Mouse (Mus musculus) CH12.LX (cell line): Measurements from ENCODE around the gene Mpig6b. TPM values are rescaled to one million over a fixed set of nuclear protein-coding genes. Genes with fewer than 3 reads are reported as not detected.

Source experiments
- DNase-seq: peaks from one replicate; pipeline ENCODE4 v3.0.0-alpha.2; 2013; ENCODE audit errors: extremely low read depth
- H3K27ac ChIP-seq: 2 replicates; pipeline ENCODE4 v1.5.1; 2012; ENCODE audit warnings: low read depth, mild to moderate bottlenecking, control low read depth, moderate library complexity; ENCODE audit not compliant: insufficient read depth
- H3K27me3 ChIP-seq: replicated peaks from 2 replicates; pipeline ENCODE3; 2012; ENCODE audit warnings: inconsistent platforms
- H3K36me3 ChIP-seq, 2 experiments: replicated peaks in 1 of 2; 2 replicates each; pipeline versions ENCODE3 to v1.6.1; 2012; ENCODE audit warnings: inconsistent platforms in 1 of 2, low read length in 1 of 2, mild to moderate bottlenecking in 1 of 2, mixed read lengths in 1 of 2, moderate library complexity in 1 of 2; ENCODE audit not compliant: control insufficient read depth in 1 of 2, insufficient read depth in 1 of 2
- H3K4me1 ChIP-seq, 2 experiments: 2 replicates each; pipeline ENCODE4 v1.6.1; 2012; ENCODE audit warnings: inconsistent platforms in 1 of 2, moderate library complexity in 1 of 2; ENCODE audit not compliant: insufficient read depth in 2 of 2, control insufficient read depth in 1 of 2
- H3K4me2 ChIP-seq: 2 replicates; pipeline ENCODE4 v1.6.1; 2012; ENCODE audit warnings: low read depth, mild to moderate bottlenecking, control low read depth; ENCODE audit not compliant: poor library complexity, insufficient read depth, severe bottlenecking
- H3K4me3 ChIP-seq, 3 experiments: fragments of 150-350 bp in 1 of 3; sonication (generic) in 1 of 3; replicated peaks in 1 of 3; 2 replicates each; pipeline versions ENCODE3 to v1.5.1; 2011 to 2012; ENCODE audit warnings: low read depth in 2 of 3, low read length in 2 of 3, mild to moderate bottlenecking in 2 of 3, moderate library complexity in 2 of 3, control low read depth in 1 of 3, improper control_type of control experiment in 1 of 3, inconsistent platforms in 1 of 3, mixed read lengths in 1 of 3; ENCODE audit not compliant: poor library complexity in 1 of 3
- H3K79me2 ChIP-seq: replicated peaks from 2 replicates; pipeline ENCODE4 v1.6.1; 2012; ENCODE audit warnings: mild to moderate bottlenecking, moderate library complexity; ENCODE audit not compliant: control insufficient read depth, poor library complexity, insufficient read depth, severe bottlenecking; ENCODE audit errors: extremely low read depth
- H3K9ac ChIP-seq: 2 replicates; pipeline ENCODE4 v1.6.1; 2012; ENCODE audit warnings: low read depth, mild to moderate bottlenecking, control low read depth, moderate library complexity; ENCODE audit not compliant: insufficient read depth
- H3K9me3 ChIP-seq: replicated peaks from 2 replicates; pipeline ENCODE3; 2012; ENCODE audit warnings: low read length, inconsistent platforms, mixed read lengths
- CHD1 ChIP-seq: IDR thresholded peaks from 2 replicates; pipeline ENCODE4 v1.6.1; 2012; ENCODE audit warnings: low read depth, low read length, improper control_type of control experiment, inconsistent platforms
- CHD2 ChIP-seq: IDR thresholded peaks from 2 replicates; pipeline ENCODE4 v1.6.1; 2011; ENCODE audit warnings: low read length, improper control_type of control experiment
- CTCF ChIP-seq, 2 experiments: IDR thresholded peaks in 1 of 2; conservative IDR thresholded peaks in 1 of 2; 2 replicates each; pipeline ENCODE4 v1.5.1; 2011 to 2012; ENCODE audit warnings: low read depth in 2 of 2, low read length in 2 of 2, improper control_type of control experiment in 1 of 2, inconsistent platforms in 1 of 2, mild to moderate bottlenecking in 1 of 2, moderate library complexity in 1 of 2
- ELF1 ChIP-seq: IDR thresholded peaks from 2 replicates; pipeline ENCODE4 v1.6.1; 2014; ENCODE audit warnings: low read depth, mild to moderate bottlenecking, inconsistent platforms, low read length, improper control_type of control experiment
- IRF4 ChIP-seq: IDR thresholded peaks from 2 replicates; pipeline ENCODE4 v1.6.1; 2014; ENCODE audit warnings: low read depth, mild to moderate bottlenecking, inconsistent platforms, low read length, improper control_type of control experiment
- MYC ChIP-seq: IDR thresholded peaks from 2 replicates; pipeline ENCODE4 v1.6.1; 2011; ENCODE audit warnings: low read depth, mild to moderate bottlenecking, improper control_type of control experiment, low read length
- PAX5 ChIP-seq: IDR thresholded peaks from 2 replicates; pipeline ENCODE4 v1.6.1; 2012; ENCODE audit warnings: low read length, inconsistent platforms, mixed read lengths
- POLR2AphosphoS2 ChIP-seq: IDR thresholded peaks from 2 replicates; pipeline ENCODE4 v1.6.1; 2011; ENCODE audit warnings: low read depth, low read length, improper control_type of control experiment
- RAD21 ChIP-seq: IDR thresholded peaks from 2 replicates; pipeline ENCODE4 v1.6.1; 2011; ENCODE audit warnings: low read depth, mild to moderate bottlenecking, low read length, improper control_type of control experiment, moderate library complexity
- RCOR1 ChIP-seq: conservative IDR thresholded peaks from 2 replicates; pipeline ENCODE4 v1.6.1; 2012; ENCODE audit warnings: low read depth, mild to moderate bottlenecking, inconsistent platforms, low read length, improper control_type of control experiment
- SMC3 ChIP-seq: IDR thresholded peaks from 2 replicates; pipeline ENCODE4 v1.6.1; 2011; ENCODE audit warnings: low read depth, low read length, improper control_type of control experiment
- TCF12 ChIP-seq: IDR thresholded peaks from 2 replicates; pipeline ENCODE4 v1.6.1; 2014; ENCODE audit warnings: low read depth, mild to moderate bottlenecking, inconsistent platforms, low read length, improper control_type of control experiment
- UBTF ChIP-seq: IDR thresholded peaks from 2 replicates; pipeline ENCODE4 v1.6.1; 2012; ENCODE audit warnings: low read depth, mild to moderate bottlenecking, inconsistent platforms, low read length, improper control_type of control experiment, moderate library complexity
- USF1 ChIP-seq: IDR thresholded peaks from 2 replicates; pipeline ENCODE4 v1.6.1; 2014; ENCODE audit warnings: low read depth, mild to moderate bottlenecking, inconsistent platforms, low read length, improper control_type of control experiment
- ZC3H11A ChIP-seq: IDR thresholded peaks from 2 replicates; pipeline ENCODE4 v1.6.1; 2012; ENCODE audit warnings: low read depth, mild to moderate bottlenecking, inconsistent platforms, low read length, improper control_type of control experiment
- ZNF384 ChIP-seq: IDR thresholded peaks from 2 replicates; pipeline ENCODE4 v1.6.1; 2012; ENCODE audit warnings: low read depth, low read length, improper control_type of control experiment, inconsistent platforms
- dilution Hi-C: fragments of 300-500 bp; cut with MboI; formaldehyde crosslinking; loops from 2 replicates; pipeline ENCODE4 v1.14.3; 2020; ENCODE audit warnings: low sequenced_read_pairs; ENCODE audit not compliant: extremely low pct_unique_long_range_greater_than_20kb, extremely low pct_ligation_motif_present
- in situ Hi-C: fragments of 300-500 bp; cut with MboI; formaldehyde crosslinking; loops from 3 replicates; pipeline ENCODE4 v1.14.3; 2019; ENCODE audit warnings: low sequenced_read_pairs, low pct_ligation_motif_present, low pct_unique_long_range_greater_than_20kb, mixed read lengths
- polyA plus RNA-seq: library from polyadenylated mRNA; unstranded; fragments of >175 nt; gene quantifications from 2 replicates; pipeline ENCODE4 v1.2.1, GENCODE M21; 2012; ENCODE audit warnings: low read depth; ENCODE audit not compliant: insufficient read length
- total RNA-seq, 2 experiments: library from RNA; depleted of rRNA; stranded (reverse); fragments of 300-350 nt in 1 of 2; fragments of >200 nt in 1 of 2; gene quantifications; 2 replicates each; pipeline ENCODE4 v1.2.3; 2012 to 2014

Mpig6b gene
- total and polyA plus RNA-seq, 3 experiments: 0.10 TPM; not detected in 2

DNA sequence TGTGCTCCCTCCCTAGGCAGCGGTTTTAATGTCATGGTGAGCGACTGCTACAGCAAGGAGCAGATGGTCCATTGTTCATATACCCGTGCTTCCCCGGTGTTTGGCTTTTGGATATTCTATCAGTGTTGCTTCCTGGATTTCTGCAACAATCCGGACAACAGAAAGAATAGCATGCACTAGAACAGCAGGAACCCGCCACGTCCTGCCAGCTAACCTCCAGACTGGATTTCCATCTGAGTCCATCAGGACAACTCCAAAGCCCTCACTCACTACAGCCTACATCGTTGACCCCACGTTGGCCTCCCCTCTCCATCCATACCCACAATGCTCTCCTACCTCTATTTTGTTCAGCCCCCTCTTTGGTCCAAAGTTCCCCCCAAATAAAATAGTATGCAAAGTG lies 45.8 kb upstream of the Mpig6b start:
- DNase-seq: no peak
- dilution Hi-C loops: no loop called here
- H3K4me1 ChIP-seq: peaks cover 0 to 14% of the 10 kb centered on the region in 2 experiments; a peak in 2 of 4 replicates
- H3K27ac ChIP-seq: no peak overlapping the region
- no peak overlapping the region for H3K4me3 ChIP-seq
- in situ Hi-C loops: loop anchor here (10.0 kb wide), 1 partner anchor 87 kb away; the partner anchor contains the start of gene Sapcd1
- TF ChIP-seq ZNF384: no peak
- TF ChIP-seq POLR2AphosphoS2: no peak
- no peak for TF ChIP-seq SMC3
- no peak for TF ChIP-seq CHD2
- no peak for TF ChIP-seq ELF1
- TF ChIP-seq UBTF: no peak
- no peak for TF ChIP-seq CHD1
- TF ChIP-seq MYC: no peak
- TF ChIP-seq ZC3H11A: no peak
- no peak for TF ChIP-seq PAX5
- no peak overlapping the region for H3K4me2 ChIP-seq
- no peaks in the 10 kb centered on the region for H3K79me2 ChIP-seq
- H3K27me3 ChIP-seq: no peaks in the 10 kb centered on the region
- no peak overlapping the region for H3K9ac ChIP-seq
- no peaks in the 10 kb centered on the region for H3K9me3 ChIP-seq
- peaks cover 25 to 34% of the 10 kb centered on the region in 2 experiments for H3K36me3 ChIP-seq

DNA sequence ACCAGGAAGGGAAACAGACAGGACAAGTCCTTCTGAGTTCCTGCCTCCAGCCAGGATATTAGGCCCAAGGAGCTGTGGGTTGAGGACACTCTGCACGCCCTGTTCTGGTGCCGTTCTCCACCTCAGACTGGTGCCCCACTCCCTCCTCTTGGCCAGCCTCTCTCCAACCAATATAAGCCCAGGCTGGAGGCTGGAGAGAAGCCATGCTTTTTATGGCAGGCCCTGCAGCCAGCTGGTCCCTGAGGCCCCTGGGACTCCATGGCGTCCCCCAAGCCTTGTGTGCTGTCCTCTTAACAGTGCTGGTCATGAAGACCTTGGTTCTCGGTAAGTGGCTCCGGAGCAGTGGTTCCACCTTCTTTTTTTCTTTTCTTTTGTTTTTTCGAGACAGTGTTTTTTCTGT lies 42.1 kb upstream of the Mpig6b start, which contains the start of gene Ly6g5c:
Gene Ly6g5c, plus strand, starts transcription at position 183 of the 400 bp plus-strand sequence.
- dilution Hi-C loops (no loop called here), in situ Hi-C loops (no loop called here)
- Histone ChIP-seq H3K36me3 (peaks cover 7 to 23% of the 10 kb centered on the region in 2 experiments), H3K9me3 (no peaks in the 10 kb centered on the region), H3K4me1 (peaks cover 0 to 3% of the 10 kb centered on the region in 2 experiments; a peak in 1 of 4 replicates), H3K27ac (no peak within 1 kb of the TSS), H3K9ac (no peak within 1 kb of the TSS), H3K4me2 (no peak within 1 kb of the TSS), H3K79me2 (no peaks in the 10 kb centered on the region), H3K27me3 (no peaks in the 10 kb centered on the region), H3K4me3 (no peak within 1 kb of the TSS)
- TF ChIP-seq IRF4: no peak
- DNase-seq: no peak

- in situ Hi-C loops: no loop called here
- H3K9me3 ChIP-seq: no peaks in the 10 kb centered on the region
- no peaks in the 10 kb centered on the region for H3K79me2 ChIP-seq
- H3K9ac ChIP-seq: no peak overlapping the region
- peaks cover 0 to 4% of the 10 kb centered on the region in 2 experiments; a peak in 1 of 4 replicates for H3K4me1 ChIP-seq
- no peak overlapping the region for H3K4me2 ChIP-seq
- DNase-seq: no peak
- no peaks in the 10 kb centered on the region for H3K27me3 ChIP-seq
- no peak overlapping the region for H3K27ac ChIP-seq
- dilution Hi-C loops: no loop called here
- peak; percentile 10 for TF ChIP-seq RAD21
- TF ChIP-seq RCOR1: no peak
- TF ChIP-seq IRF4: no peak
- TF ChIP-seq USF1: no peak
- peak in 1 of 2 experiments; percentile 27; a peak in 1 of 4 replicates for TF ChIP-seq CTCF (conservative IDR thresholded peaks at IDR 0.05 in 1 of 2, IDR thresholded peaks at IDR 0.05 in 1 of 2; ENCODE audit: low read depth in 2 of 2, low read length in 2 of 2)
- no peak for TF ChIP-seq TCF12
- TF ChIP-seq, all 38 proteins: peak for 2
- Histone ChIP-seq H3K4me3 (no peak overlapping the region), H3K36me3 (peaks cover 18 to 35% of the 10 kb centered on the region in 2 experiments)
Measured at GRCm38 (mm10) chr17:35106522-35106921, 40.5 kb upstream of the Mpig6b start.
